Mouse (Mus musculus) ovary, postnatal 36 days (tissue): Measurements from ENCODE around the gene Pgpep1.
A peak's percentile ranks its signal among the peaks of the same experiment; 100 is the strongest.

Experiments used
- DNase-seq: peaks from one replicate; pipeline ENCODE4 v3.0.0; 2022; ENCODE audit warnings: low spot score, mixed read lengths

The Pgpep1 gene

GRCm38 (mm10) chr8:70632346-70632892 lies 27.8 kb downstream of the Pgpep1 start, which contains the start of gene Gdf15:
TSS of gene Gdf15 (minus strand) at chr8:70632456.
- no peak for DNase-seq

DNA sequence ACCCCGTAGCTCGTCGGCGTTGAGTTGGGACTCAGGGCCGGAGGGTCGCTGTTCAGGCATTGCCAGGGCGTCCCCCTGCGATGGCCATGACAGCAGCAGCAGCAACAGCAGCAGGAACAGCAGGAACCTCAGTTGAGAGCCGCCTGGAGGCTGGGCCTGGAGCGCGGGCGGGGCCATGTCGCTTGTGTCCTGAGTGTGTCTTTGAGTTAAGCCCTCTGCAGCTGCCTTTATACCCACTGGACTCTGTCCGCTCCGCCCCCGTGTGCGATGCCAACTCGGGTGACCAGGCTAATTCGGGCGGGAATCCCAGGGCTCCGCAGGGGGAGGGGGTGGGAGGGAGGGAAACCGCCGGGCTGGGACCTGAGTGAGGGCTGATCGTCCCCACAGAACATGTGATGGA lies 28.8 kb downstream of the Pgpep1 start:
- DNase-seq, result no peak

DNA sequence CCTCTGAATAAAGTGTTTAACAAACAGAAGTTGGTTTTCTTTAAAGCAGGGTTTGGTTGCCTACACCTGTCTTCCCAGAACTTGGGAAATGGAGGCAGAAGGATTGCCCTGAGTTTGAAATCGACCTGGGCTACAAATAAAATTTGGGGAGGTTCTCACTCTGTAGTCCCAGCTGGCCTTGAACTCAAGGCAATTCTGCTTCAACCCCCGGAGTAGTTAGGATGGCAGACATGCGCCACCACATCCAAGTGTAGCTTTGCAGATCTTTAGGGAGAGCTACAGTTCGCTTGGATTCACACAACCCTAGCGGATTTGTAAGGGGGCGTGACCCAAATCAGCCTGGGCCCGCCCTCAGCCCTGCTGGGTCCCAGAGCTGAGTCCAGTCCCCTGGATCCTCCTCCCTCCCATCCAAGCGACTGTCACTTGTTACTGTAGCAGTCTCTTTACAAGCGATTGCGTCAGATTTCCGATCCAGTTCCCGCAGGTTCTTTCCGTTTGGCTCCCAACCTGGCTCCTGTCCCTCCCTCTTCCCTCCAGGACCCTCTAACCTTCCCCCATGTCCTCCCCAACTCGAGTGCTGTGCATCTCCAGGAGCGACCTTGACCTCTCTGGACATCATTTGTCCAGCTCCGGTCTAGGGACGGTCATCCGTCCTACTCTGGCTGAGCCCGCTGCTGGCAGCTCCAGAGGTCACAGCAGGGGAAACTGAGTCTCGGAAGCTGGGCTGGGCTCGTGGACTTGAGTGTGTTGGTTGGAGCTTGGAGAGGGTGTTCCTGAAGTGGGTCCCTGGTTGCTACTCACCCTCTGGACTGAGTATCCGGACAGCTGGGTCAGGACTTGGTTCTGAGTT lies 29.4 kb downstream of the Pgpep1 start:
- DNase-seq, result peak; percentile 69

GRCm38 (mm10) chr8:70629574-70630531 lies 30.3 kb downstream of the Pgpep1 start:
- DNase-seq, result peak; percentile 91

GRCm38 (mm10) chr8:70628986-70629490 lies 31.1 kb downstream of the Pgpep1 start:
- DNase-seq, result no peak

DNA sequence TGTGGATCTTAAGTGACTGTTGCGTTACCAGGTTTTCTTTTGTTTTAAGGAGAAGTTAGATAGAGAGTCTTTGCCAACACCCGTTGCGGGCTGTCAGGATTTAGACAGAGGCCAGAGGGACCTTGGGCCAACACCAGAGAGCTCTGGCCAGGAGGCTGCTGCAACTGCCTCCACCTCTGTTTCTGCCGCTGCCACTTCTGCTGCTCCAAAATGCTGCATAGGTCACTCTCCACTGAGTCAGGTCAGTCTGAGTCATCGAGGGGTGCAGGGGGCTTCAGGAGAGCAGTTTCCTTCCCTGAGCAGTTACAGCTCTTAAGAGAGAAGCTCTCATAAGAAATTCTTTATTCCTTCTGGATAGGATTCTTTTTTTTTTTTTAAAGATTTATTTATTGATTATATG lies 33.1 kb downstream of the Pgpep1 start:
- DNase-seq, result no peak

DNA sequence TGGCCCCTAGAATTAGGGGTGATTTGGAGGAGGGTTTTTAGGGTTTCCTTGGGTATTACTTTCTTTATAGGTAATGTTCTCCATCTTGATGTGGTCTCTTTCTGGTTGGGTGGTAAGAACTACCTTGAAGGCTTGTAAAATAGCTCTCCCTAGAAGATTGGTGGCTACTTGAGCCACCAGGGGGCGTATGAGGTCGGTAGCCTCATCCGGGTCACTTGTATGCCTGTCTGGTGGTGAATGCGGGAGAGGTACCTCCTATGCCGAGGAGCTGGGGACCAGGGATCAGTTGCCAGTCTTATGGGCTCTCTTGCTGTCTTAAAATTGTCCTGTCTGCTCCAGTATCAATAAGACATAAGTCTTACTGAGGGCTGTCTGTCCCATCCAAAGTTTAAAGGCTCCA lies 35.1 kb downstream of the Pgpep1 start:
- DNase-seq, result no peak

DNA sequence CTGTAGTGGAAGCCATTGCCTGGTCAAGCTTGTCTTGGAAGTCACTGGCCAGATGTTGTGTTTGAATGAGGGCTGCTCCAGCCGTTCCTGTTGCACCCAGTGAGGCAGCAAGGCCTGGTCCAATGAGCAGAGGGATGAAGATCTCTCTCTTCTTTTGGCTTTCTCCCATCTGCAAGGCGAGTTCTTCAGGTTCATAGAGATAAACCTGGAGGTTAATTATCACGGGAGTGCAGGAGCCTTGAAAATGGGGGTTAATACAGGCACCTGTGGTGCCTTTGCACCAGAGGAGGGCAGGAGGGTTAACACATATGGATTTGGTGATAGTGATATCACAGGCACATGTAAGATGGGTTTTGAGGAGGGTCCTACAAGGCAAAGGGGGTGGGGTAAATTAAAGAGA lies 38.0 kb downstream of the Pgpep1 start:
- DNase-seq, result no peak

DNA sequence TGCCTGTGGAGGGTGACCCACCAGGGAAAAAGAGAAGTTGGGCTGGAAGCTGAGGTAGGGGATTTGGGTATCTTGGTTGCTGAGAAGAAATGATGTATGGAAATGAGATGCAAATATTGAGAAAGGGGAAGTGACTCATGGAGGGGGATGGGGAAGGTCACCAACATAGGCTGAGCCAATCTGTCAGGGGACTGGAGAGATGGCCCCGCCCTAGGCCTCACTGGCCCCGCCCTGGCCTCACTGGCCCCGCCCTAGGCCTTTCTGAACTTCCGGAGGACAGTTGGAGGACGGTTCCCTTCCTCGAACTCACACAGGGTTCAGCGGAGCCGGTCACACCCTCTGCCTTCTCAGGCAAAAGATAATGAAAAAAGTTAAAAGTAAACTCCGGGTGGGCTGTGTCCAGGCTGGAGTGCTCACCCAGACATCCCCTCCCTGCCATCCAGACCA lies 41.3 kb downstream of the Pgpep1 start:
- DNase-seq, result no peak

DNA sequence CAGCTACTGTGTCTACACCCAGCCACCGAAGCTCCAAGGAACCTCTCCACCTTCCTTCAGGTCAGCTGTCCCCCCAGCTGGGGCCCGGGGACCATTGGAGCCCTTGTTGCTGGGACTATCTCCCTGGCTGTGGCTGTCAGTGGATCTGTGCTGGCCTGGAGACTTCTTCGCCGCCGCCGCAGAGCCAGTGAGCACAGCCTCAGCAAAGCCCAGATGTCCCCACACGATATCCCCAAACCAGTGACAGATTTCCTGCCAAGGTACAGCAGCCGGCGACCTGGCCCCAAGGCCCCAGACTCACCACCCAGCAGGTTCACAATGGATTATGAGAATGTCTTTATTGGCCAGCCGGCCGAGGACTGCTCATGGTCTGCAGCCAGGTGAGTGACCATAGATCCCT lies 42.2 kb downstream of the Pgpep1 start:
- no peak for DNase-seq

DNA sequence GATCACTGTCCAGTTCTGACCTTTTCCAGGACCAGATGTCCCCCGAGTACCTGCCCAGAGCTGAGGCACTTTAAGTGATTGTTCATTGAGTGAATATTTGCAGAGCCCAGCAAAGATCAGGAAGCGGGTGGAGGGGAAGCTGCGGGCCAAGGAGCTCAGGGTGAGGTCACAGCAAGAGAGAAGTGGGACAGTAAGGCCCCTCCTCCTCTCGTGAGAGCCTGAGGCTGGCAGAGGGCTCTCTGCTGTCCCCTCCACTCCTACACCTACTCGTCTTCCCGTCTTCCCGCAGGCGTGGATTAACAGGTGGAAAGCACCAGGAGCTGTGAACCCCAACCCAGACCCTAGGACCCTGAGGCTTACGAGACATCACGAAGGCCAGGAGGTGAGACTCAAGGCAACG lies 43.5 kb downstream of the Pgpep1 start:
- no peak for DNase-seq

DNA sequence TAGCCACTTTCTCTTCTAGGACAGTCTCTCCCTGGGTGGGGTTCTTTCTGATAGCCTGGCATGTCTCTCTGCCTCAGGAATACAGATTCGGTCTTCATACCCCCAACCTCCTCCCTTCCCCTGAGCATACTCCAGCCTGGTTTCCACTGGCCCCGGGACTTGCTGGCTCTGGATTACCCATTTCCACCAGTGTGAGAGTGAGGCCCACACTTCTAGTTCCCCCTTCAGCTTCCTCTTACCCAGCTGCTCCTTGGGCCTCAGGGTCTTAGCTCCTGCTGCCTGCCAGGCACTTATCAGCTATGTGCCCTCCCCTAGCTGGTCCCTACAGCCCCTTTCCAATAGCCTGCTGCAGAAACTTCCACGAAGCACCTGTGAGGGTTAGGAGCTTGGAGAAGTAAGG lies 44.3 kb downstream of the Pgpep1 start, which contains the start of gene Lrrc25:
Lrrc25 (plus strand) TSS at position 262 of the 400 bp plus-strand sequence.
- no peak for DNase-seq

- no peak for DNase-seq
Measured at GRCm38 (mm10) chr8:70615281-70615680, 44.9 kb downstream of the Pgpep1 start.

- no peak for DNase-seq
Measured at GRCm38 (mm10) chr8:70614469-70614868, 45.7 kb downstream of the Pgpep1 start.

DNA sequence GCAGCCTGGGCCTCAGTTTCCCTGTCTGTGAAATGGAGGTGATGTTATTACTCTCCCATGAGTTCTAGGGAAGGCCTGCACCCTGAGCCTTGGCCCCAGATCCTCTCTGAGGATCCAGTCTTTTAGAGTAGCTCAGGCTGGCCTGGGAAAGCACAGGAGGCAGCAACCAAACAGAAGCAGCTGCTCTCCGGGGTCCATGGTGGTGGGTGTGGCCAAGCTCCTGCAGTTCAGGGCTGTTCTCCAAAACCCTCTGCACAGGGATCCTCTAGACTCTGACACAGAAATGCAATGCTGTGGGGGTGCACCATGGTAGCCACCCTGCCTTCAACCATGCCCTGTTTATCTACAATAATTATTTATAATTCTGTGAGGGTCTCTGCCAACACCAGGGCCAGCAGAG lies 46.4 kb downstream of the Pgpep1 start:
- DNase-seq, result no peak

DNA sequence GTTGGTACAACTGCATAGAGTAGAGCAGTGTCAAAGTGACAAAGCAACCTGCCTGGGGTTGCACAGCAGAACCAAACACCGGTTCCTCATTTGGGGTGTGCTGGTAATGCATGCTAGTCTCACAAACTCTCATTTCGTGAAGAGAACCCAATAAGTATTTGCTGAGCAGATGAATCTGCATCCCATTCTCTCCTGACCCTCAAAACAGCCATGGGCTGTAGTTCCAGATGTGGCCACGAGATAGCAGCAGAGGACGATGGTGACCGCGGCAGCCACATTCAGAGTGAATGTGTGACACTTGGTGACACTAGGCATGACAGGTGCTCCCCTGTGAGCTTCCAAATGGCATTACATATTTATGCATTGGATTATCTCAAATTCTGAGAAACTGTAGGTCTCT lies 48.3 kb downstream of the Pgpep1 start:
- peak; percentile 83 for DNase-seq

DNA sequence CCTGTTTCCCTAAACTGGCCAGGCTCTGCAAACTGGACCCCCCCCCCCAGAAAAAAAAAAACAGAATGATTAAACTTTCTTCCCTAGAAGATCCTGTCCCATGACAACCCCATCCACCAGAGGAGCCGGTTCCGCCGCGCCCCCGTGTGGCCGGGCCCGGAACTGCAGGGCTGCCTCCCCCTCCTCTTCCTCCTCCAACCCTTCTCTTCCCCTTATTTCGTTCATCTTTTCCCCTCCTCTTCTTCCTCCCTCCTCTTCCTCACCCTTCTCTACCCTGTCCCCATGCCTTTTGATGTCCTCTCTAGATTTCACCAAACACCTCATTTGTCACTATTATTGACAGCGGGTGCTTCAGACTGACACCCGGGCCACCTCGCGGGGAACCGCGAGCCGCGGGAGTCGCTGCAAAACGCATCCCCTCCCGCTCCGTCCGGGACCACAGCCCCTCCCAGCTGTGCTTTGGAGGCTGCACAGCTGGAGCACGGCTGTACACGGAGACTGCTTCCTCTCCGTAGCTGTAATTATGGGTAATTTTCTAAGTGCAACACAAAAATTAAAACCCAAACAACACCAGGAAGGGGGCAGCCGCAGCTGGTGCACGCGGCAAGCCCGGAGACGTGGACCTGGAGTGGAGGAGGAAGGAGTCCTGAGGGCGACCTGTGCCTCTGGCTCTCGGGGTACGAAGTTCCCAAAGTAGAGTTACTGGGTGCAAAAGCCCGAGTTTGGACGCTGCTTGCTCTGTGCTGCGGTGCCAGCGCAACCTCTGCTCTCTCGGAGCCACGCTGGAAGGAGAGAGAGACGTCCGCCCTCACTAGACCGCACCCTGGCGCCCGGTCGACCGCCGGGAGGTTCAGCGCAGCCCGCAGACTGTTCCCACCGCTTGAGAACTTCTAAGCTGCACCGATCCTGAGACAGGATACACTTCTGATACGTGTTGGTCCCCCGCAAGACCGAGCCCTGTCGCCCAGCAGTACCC lies 49.1 kb downstream of the Pgpep1 start:
- peak; percentile 82 for DNase-seq

- peak; percentile 89 for DNase-seq
Measured at GRCm38 (mm10) chr8:70609849-70610795, 50.1 kb downstream of the Pgpep1 start.

DNA sequence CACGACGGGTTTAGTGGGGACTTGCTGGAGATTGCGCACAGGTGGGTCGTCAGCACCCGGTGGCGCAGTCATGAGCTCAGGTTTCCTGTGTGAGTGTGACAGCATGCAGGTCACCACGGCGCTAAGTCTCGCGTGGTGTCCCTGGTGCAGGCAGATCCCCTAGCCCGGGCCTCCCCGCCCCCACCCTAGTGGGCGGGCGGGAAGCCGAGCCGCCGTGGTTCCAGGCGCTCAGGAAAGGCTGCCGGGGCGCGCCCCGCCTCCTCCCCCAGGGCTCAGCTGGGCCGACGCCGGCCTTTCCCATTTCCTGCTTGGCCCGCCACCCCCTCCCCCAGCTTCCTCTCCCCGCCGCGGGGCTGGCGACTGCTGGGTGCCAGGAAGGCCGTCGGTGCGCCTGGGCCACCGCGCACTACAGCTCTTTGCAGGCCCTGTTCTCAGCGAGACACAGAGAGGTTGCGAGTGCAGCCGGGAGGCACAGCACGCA lies 50.8 kb downstream of the Pgpep1 start:
- DNase-seq, result peak; percentile 88
